Mouse (Mus musculus): ENCODE data around the gene Sfxn3. TPM values are rescaled to one million over a fixed set of nuclear protein-coding genes. Genes with fewer than 3 reads are reported as not detected.

The Sfxn3 gene
- total and polyA plus RNA-seq, 3 experiments: 5.0 to 10.6 TPM; not detected in 1

DNA sequence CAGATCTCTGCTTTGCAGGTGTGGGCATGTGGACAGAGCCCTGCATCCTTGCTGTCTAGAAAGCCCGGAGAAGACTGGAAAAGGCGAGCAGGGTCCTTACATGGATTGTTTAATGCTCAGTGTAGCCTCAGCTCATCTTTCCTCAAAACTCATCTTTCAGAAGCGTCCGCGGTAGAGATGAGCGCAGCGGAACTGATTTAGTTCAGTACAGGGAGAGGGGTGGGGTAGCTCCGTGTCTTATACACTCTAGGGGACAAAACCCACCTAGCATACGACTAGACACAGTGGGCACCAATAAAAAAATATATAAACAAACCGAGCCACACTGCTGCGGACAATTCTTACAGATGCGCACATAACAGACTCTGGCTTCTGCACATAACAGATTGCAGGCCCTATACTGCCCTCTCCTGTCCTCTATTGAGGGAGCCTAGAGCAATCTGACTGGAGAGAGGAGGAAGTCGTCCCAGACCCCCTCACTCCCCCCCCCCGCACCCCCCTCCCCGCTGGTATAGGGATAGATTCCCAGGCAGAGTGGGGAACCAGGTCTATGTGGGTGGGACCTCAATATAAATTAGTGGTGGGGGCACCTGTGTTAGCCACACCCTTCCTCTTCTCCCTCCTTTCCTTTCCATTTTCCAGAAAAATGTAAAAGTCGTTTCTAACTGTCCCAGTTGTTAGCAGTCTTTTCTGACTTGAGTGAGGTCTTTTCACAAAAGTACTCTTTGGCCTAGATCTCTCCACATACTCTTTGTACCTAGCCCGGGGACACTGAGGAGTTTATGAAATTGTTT lies 31.9 kb downstream of the Sfxn3 start:
- Histone ChIP-seq H3K4me3 (ENCODE audit: control insufficient read depth in 1 of 2, insufficient read depth in 1 of 2, low read depth in 2 of 2, low read length in 2 of 2) (peak overlapping the region; percentile 53 to 70), H3K9ac (ENCODE audit: control insufficient read depth, low read depth, low read length, poor library complexity, severe bottlenecking) (peak overlapping the region; percentile 56), H3K27ac (ENCODE audit: control insufficient read depth, low read depth, low read length) (peak overlapping the region; percentile 78), H3K36me3 (ENCODE audit: control insufficient read depth in 1 of 2, insufficient read depth in 2 of 2, low read length in 2 of 2) (peaks cover 0 to 10% of the 10 kb centered on the region in 2 experiments; a peak in 2 of 4 replicates), H3K27me3 (ENCODE audit: control insufficient read depth in 1 of 2, insufficient read depth in 2 of 2, low read length in 2 of 2) (peaks cover 0 to 6% of the 10 kb centered on the region in 2 experiments; a peak in 1 of 4 replicates), H3K9me3 (replicated peaks; ENCODE audit: insufficient read depth, low read length) (no peaks in the 10 kb centered on the region), H3K79me2 (ENCODE audit: control insufficient read depth, insufficient read depth, low read length, poor library complexity) (peaks cover 5% of the 10 kb centered on the region; the same call in 1 of the 2 replicates), H3K4me1 (ENCODE audit: control insufficient read depth in 1 of 2, insufficient read depth in 2 of 2, low read length in 2 of 2) (peaks cover 0 to 24% of the 10 kb centered on the region in 2 experiments; a peak in 2 of 4 replicates)
- DNase-seq (ENCODE audit: low read depth, low spot score): peak; percentile 84
- TF ChIP-seq TAL1 (IDR thresholded peaks at IDR 0.05; ENCODE audit: low read length) (no peak), RAD21 (IDR thresholded peaks at IDR 0.05; ENCODE audit: low read depth, low read length) (peak; percentile 59), BHLHE40 (IDR thresholded peaks at IDR 0.05; ENCODE audit: borderline replicate concordance, low read depth, low read length) (no peak), POLR2AphosphoS2 (IDR thresholded peaks at IDR 0.05; ENCODE audit: low read length) (no peak), GABPA (IDR thresholded peaks at IDR 0.05; ENCODE audit: low read depth, low read length) (no peak), MAZ (IDR thresholded peaks at IDR 0.05; ENCODE audit: low read depth, low read length) (peak; percentile 94), MEF2A (IDR thresholded peaks at IDR 0.05; ENCODE audit: extremely low read depth, insufficient replicate concordance, low read depth, low read length, poor library complexity, severe bottlenecking) (no peak), SMC3 (IDR thresholded peaks at IDR 0.05; ENCODE audit: low read depth, low read length) (peak; percentile 71), SIN3A (IDR thresholded peaks at IDR 0.05; ENCODE audit: low read length) (no peak), POLR2AphosphoS5 (IDR thresholded peaks at IDR 0.05; ENCODE audit: borderline replicate concordance, low read depth, low read length) (no peak), EP300 (IDR thresholded peaks at IDR 0.05; ENCODE audit: low read depth in 1 of 2, low read length in 2 of 2) (peak in 1 of 2 experiments; percentile 5; a peak in 1 of 4 replicates), UBTF (IDR thresholded peaks at IDR 0.05; ENCODE audit: borderline replicate concordance, insufficient read depth, low read depth, low read length) (no peak; the same call in 1 of the 2 replicates), ELF1 (IDR thresholded peaks at IDR 0.05; ENCODE audit: low read depth, low read length) (no peak), CHD1 (IDR thresholded peaks at IDR 0.05; ENCODE audit: low read depth, low read length) (0 out of 2 replicates have a peak, but pooled peaks have one; percentile 77), ZC3H11A (IDR thresholded peaks at IDR 0.05; ENCODE audit: low read depth, low read length) (peak; percentile 52; the same call in 1 of the 2 replicates), POLR2A (IDR thresholded peaks at IDR 0.05; ENCODE audit: control insufficient read depth in 1 of 2, insufficient read depth in 1 of 2, low read depth in 1 of 2, low read length in 2 of 2, poor library complexity in 1 of 2) (no peak), CTCF (IDR thresholded peaks at IDR 0.05 in 2 of 3, conservative IDR thresholded peaks at IDR 0.05 in 1 of 3; ENCODE audit: control insufficient read depth in 1 of 3, insufficient read depth in 1 of 3, low read depth in 2 of 3, low read length in 3 of 3, poor library complexity in 1 of 3, severe bottlenecking in 1 of 3) (peak in 2 of 3 experiments; percentile 59 to 69; a peak in 5 of 6 replicates), TBP (IDR thresholded peaks at IDR 0.05; ENCODE audit: low read depth, low read length) (peak; percentile 48; the same call in 1 of the 2 replicates)

Data from MEL (cell line).